11 mouse cellular contexts compared by ENCODE assay signal in the genomic region with DNA sequence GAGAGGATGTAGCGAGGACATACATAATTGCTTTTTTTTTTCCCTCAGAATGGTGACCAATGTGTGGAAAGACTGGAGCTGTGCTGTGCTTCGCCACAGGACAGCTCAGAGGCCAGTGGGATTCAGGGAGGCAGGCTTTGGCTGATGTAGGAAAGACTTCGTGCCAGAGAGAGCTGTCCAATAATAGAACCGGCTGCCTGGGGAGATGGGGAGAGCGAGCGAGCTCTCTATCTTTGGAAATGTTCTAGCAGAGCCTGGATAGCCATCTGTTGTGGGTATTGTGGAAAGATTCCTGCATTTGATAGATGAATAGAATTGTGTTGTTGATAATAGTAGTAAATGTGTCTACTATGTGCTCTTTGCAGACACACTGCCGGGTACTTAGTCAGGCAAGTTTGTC.
A peak's percentile ranks its signal among the peaks of the same experiment; 100 is the strongest.
DNase-seq lines count a peak whose midpoint lies in the region; ATAC-seq and TF ChIP-seq lines count a peak whose summit lies in the region.
"Had no signal": no experiment of that assay in that cellular context is flagged by ENCODE, and none has a peak within 500 bp of the region (broad histone marks: within the 10 kb centered on the region; RNA-seq: fewer than 3 reads in every experiment).

No protein-coding gene starts in this region.

- DNase-seq in Muller cell, postnatal 12 days (ENCODE audit: inconsistent ontology term): peak; percentile 48
- peak; percentile 47 for DNase-seq in brain, embryonic 18.5 days (ENCODE audit: low read depth, low spot score)
- DNase-seq in frontal cortex, adult 2 months (ENCODE audit: extremely low spot score in 1 of 2, low spot score in 1 of 2): peak; percentile 79 to 80
- peak; percentile 61 to 84 for DNase-seq in left cerebral cortex, adult 9 months (ENCODE audit: low spot score in 2 of 2)
- DNase-seq in kidney, adult 11 months: no peak
- DNase-seq in liver, postnatal 0 days: no peak
- no peak for DNase-seq in c-Kit-positive CD71-positive TER-119-positive erythroid progenitor cells, embryonic 14.5 days (ENCODE audit: low spot score)
- DNase-seq: adrenal gland, postnatal 25 days; kidney, postnatal 36 days; lung, postnatal 4 days had no signal

- WGBS in liver, postnatal 0 days (ENCODE audit: insufficient replicate concordance): 64% methylated on average over 7 of the region's 7 CpGs

- no peaks in the 10 kb centered on the region for H3K9me3 ChIP-seq in liver, postnatal 0 days (ENCODE audit: low read length)

- H3K4me3 ChIP-seq in liver, postnatal 0 days (ENCODE audit: low read depth, low read length): no peak overlapping the region

- H3K9ac ChIP-seq in liver, postnatal 0 days (replicated peaks): no peak overlapping the region

- no peaks in the 10 kb centered on the region for H3K4me1 ChIP-seq in liver, postnatal 0 days (ENCODE audit: insufficient read depth)

- H3K27me3 ChIP-seq in liver, postnatal 0 days (ENCODE audit: insufficient read depth, low read length): no peaks in the 10 kb centered on the region

- TF ChIP-seq CTCF in liver, postnatal 0 days (IDR thresholded peaks at IDR 0.05; ENCODE audit: low read depth): no peak

- no peak overlapping the region for H3K4me2 ChIP-seq in liver, postnatal 0 days (ENCODE audit: low read depth, low read length)

- H3K36me3 ChIP-seq in liver, postnatal 0 days (replicated peaks; ENCODE audit: insufficient read depth, low read length): no peaks in the 10 kb centered on the region
- H3K36me3 ChIP-seq: G1E had no signal

- no peak overlapping the region for H3K27ac ChIP-seq in liver, postnatal 0 days (ENCODE audit: low read depth)

- no peak for ATAC-seq in liver, postnatal 0 days

- TF ChIP-seq EP300 in liver, postnatal 0 days (IDR thresholded peaks at IDR 0.05; ENCODE audit: low read depth): no peak

Comparison
In these comparisons a context has a peak if more than half of its experiments do, and no peak if none do; other contexts are left out.
1. DNase-seq: peak in Muller cell, postnatal 12 days (single experiment), brain, embryonic 18.5 days (single experiment), frontal cortex, adult 2 months (2 of 2) and left cerebral cortex, adult 9 months (2 of 2); none in kidney, adult 11 months (single experiment), liver, postnatal 0 days (single experiment) and c-Kit-positive CD71-positive TER-119-positive erythroid progenitor cells, embryonic 14.5 days (single experiment).